Comparison of ENCODE assay signal across 26 mouse cellular contexts in genomic region chr8:56323276-56323675, GRCm38 (mm10). TPM values are rescaled to one million over a fixed set of nuclear protein-coding genes. Genes with fewer than 3 reads are reported as not detected.
DNase-seq lines count a peak whose midpoint lies in the region; ATAC-seq lines count a peak whose summit lies in the region.
"Had no signal": no experiment of that assay in that cellular context is flagged by ENCODE, and none has a peak within 500 bp of the region (broad histone marks: within the 10 kb centered on the region; RNA-seq: fewer than 3 reads in every experiment).

No protein-coding gene starts in this region.

- no peak for DNase-seq in intestine, embryonic 14.5 days (ENCODE audit: low spot score)
- no peak for DNase-seq in forebrain, embryonic 11.5 days (ENCODE audit: low spot score)
- no peak for DNase-seq in cerebellum, adult 8-10 months
- no peak for DNase-seq in T-cell, adult 2 months (ENCODE audit: low spot score)
- DNase-seq: adrenal gland, adult 2 months; adrenal gland, postnatal 10 days; adrenal gland, postnatal 25 days; B cell, adult 2 months; cerebellum, adult 11 months; cerebellum, adult 18-20 months; cerebellum, adult 9-10 months; cerebellum, postnatal 10 days; cerebellum, postnatal 25 days had no signal

- H3K4me3 ChIP-seq in intestine, embryonic 14.5 days (ENCODE audit: low read depth, low read length) = no peak overlapping the region
- no peak overlapping the region for H3K4me3 ChIP-seq in intestine, embryonic 16.5 days (ENCODE audit: low read length)
- H3K4me3 ChIP-seq in stomach, embryonic 14.5 days (ENCODE audit: low read depth, low read length) = no peak overlapping the region
- H3K4me3 ChIP-seq in stomach, embryonic 16.5 days (replicated peaks; ENCODE audit: low read length) = no peak overlapping the region
- H3K4me3 ChIP-seq in forebrain, embryonic 11.5 days (ENCODE audit: low read depth, low read length) = no peak overlapping the region
- no peak overlapping the region for H3K4me3 ChIP-seq in kidney, embryonic 14.5 days (ENCODE audit: low read length)
- H3K4me3 ChIP-seq: embryonic facial prominence, embryonic 10.5 days; embryonic facial prominence, embryonic 12.5 days; forebrain, embryonic 12.5 days had no signal

- H3K9ac ChIP-seq in intestine, embryonic 14.5 days (ENCODE audit: low read length) = no peak overlapping the region
- no peak overlapping the region for H3K9ac ChIP-seq in intestine, embryonic 16.5 days (ENCODE audit: low read depth, low read length)
- no peak overlapping the region for H3K9ac ChIP-seq in stomach, embryonic 14.5 days (replicated peaks; ENCODE audit: low read depth, low read length)
- no peak overlapping the region for H3K9ac ChIP-seq in stomach, embryonic 16.5 days (ENCODE audit: low read length)
- H3K9ac ChIP-seq in forebrain, embryonic 11.5 days (ENCODE audit: low read length) = no peak overlapping the region
- H3K9ac ChIP-seq in kidney, embryonic 14.5 days (ENCODE audit: low read depth, low read length) = no peak overlapping the region
- H3K9ac ChIP-seq: embryonic facial prominence, embryonic 12.5 days; forebrain, embryonic 12.5 days had no signal

- no peaks in the 10 kb centered on the region for H3K9me3 ChIP-seq in intestine, embryonic 14.5 days (ENCODE audit: control insufficient read depth, low read length)
- no peaks in the 10 kb centered on the region for H3K9me3 ChIP-seq in intestine, embryonic 16.5 days (ENCODE audit: control insufficient read depth, low read length)
- H3K9me3 ChIP-seq in stomach, embryonic 14.5 days (ENCODE audit: control insufficient read depth, low read depth, low read length) = no peaks in the 10 kb centered on the region
- no peaks in the 10 kb centered on the region for H3K9me3 ChIP-seq in stomach, embryonic 16.5 days (replicated peaks; ENCODE audit: control insufficient read depth, low read length)
- no peaks in the 10 kb centered on the region for H3K9me3 ChIP-seq in forebrain, embryonic 11.5 days (ENCODE audit: control insufficient read depth, low read length)
- no peaks in the 10 kb centered on the region for H3K9me3 ChIP-seq in kidney, embryonic 14.5 days (ENCODE audit: control insufficient read depth, low read length)
- H3K9me3 ChIP-seq: embryonic facial prominence, embryonic 10.5 days; embryonic facial prominence, embryonic 12.5 days; forebrain, embryonic 12.5 days; G1E had no signal

- WGBS in intestine, embryonic 14.5 days = 100% methylated on average over 1 of the region's 1 CpGs
- WGBS in intestine, embryonic 16.5 days = 60% methylated on average over 1 of the region's 1 CpGs
- WGBS in stomach, embryonic 14.5 days = 84% methylated on average over 1 of the region's 1 CpGs
- WGBS in stomach, embryonic 16.5 days = 80% methylated on average over 1 of the region's 1 CpGs
- WGBS in forebrain, embryonic 11.5 days = 87% methylated on average over 1 of the region's 1 CpGs
- 91% methylated on average over 1 of the region's 1 CpGs for WGBS in kidney, embryonic 14.5 days

- H3K4me2 ChIP-seq in intestine, embryonic 14.5 days (ENCODE audit: low read length) = no peak overlapping the region
- H3K4me2 ChIP-seq in intestine, embryonic 16.5 days (ENCODE audit: low read depth, low read length) = no peak overlapping the region
- H3K4me2 ChIP-seq in stomach, embryonic 14.5 days (replicated peaks; ENCODE audit: low read depth, low read length) = no peak overlapping the region
- H3K4me2 ChIP-seq in stomach, embryonic 16.5 days (ENCODE audit: low read depth, low read length) = no peak overlapping the region
- H3K4me2 ChIP-seq in forebrain, embryonic 11.5 days (ENCODE audit: low read depth, low read length, severe bottlenecking) = no peak overlapping the region
- no peak overlapping the region for H3K4me2 ChIP-seq in kidney, embryonic 14.5 days (replicated peaks; ENCODE audit: low read depth, low read length)
- H3K4me2 ChIP-seq: embryonic facial prominence, embryonic 12.5 days; forebrain, embryonic 12.5 days had no signal

- peak; percentile 50; the same call in 1 of the 2 replicates for ATAC-seq in intestine, embryonic 14.5 days (replicated peaks; ENCODE audit: low FRiP score, low TSS enrichment, low read depth)
- ATAC-seq in intestine, embryonic 16.5 days = peak; percentile 99
- ATAC-seq in stomach, embryonic 14.5 days (ENCODE audit: insufficient number of reproducible peaks, insufficient read depth, low FRiP score, low read depth) = 0 out of 2 replicates have a peak, but pooled peaks have one; percentile 33
- peak; percentile 85; the same call in 1 of the 2 replicates for ATAC-seq in stomach, embryonic 16.5 days (ENCODE audit: insufficient read depth, low FRiP score)
- ATAC-seq in forebrain, embryonic 11.5 days (replicated peaks; ENCODE audit: low FRiP score) = no peak
- no peak for ATAC-seq in kidney, embryonic 14.5 days (ENCODE audit: low FRiP score, low TSS enrichment)
- ATAC-seq: CD4-positive, CD25-positive, alpha-beta regulatory T cell, adult 4 months; forebrain, embryonic 14.5 days; forebrain, embryonic 16.5 days; Patski had no signal

- H3K4me1 ChIP-seq in intestine, embryonic 14.5 days (replicated peaks; ENCODE audit: control insufficient read depth, insufficient read depth, low read length) = no peaks in the 10 kb centered on the region
- H3K4me1 ChIP-seq in intestine, embryonic 16.5 days (ENCODE audit: control insufficient read depth, insufficient read depth, low read length) = no peaks in the 10 kb centered on the region
- no peaks in the 10 kb centered on the region for H3K4me1 ChIP-seq in stomach, embryonic 14.5 days (ENCODE audit: control insufficient read depth, insufficient read depth, low read length)
- H3K4me1 ChIP-seq in stomach, embryonic 16.5 days (ENCODE audit: control insufficient read depth, insufficient read depth, low read length) = no peaks in the 10 kb centered on the region
- no peaks in the 10 kb centered on the region for H3K4me1 ChIP-seq in forebrain, embryonic 11.5 days (replicated peaks; ENCODE audit: control insufficient read depth, insufficient read depth, low read length)
- no peaks in the 10 kb centered on the region for H3K4me1 ChIP-seq in kidney, embryonic 14.5 days (ENCODE audit: control insufficient read depth, insufficient read depth, low read length)
- H3K4me1 ChIP-seq: forebrain, embryonic 12.5 days had no signal

- H3K27ac ChIP-seq in intestine, embryonic 14.5 days (ENCODE audit: low read depth) = no peak overlapping the region
- no peak overlapping the region for H3K27ac ChIP-seq in intestine, embryonic 16.5 days (ENCODE audit: low read length)
- H3K27ac ChIP-seq in stomach, embryonic 14.5 days (ENCODE audit: low read length) = no peak overlapping the region
- H3K27ac ChIP-seq in stomach, embryonic 16.5 days (ENCODE audit: low read length) = no peak overlapping the region
- no peak overlapping the region for H3K27ac ChIP-seq in forebrain, embryonic 11.5 days (ENCODE audit: low read depth, low read length)
- no peak overlapping the region for H3K27ac ChIP-seq in kidney, embryonic 14.5 days (ENCODE audit: low read depth, low read length)
- H3K27ac ChIP-seq: embryonic facial prominence, embryonic 10.5 days; embryonic facial prominence, embryonic 12.5 days; forebrain, embryonic 12.5 days had no signal

- H3K36me3 ChIP-seq in intestine, embryonic 14.5 days (ENCODE audit: control insufficient read depth, insufficient read depth, low read length) = no peaks in the 10 kb centered on the region; the same call in 1 of the 2 replicates
- no peaks in the 10 kb centered on the region for H3K36me3 ChIP-seq in intestine, embryonic 16.5 days (ENCODE audit: control insufficient read depth, insufficient read depth, low read length)
- no peaks in the 10 kb centered on the region; the same call in 1 of the 2 replicates for H3K36me3 ChIP-seq in stomach, embryonic 14.5 days (ENCODE audit: control insufficient read depth, insufficient read depth, low read length)
- 0 out of 2 replicates have a peak, but pooled peaks cover 2% of the 10 kb centered on the region for H3K36me3 ChIP-seq in stomach, embryonic 16.5 days (ENCODE audit: control insufficient read depth, insufficient read depth, low read length)
- no peaks in the 10 kb centered on the region for H3K36me3 ChIP-seq in forebrain, embryonic 11.5 days (ENCODE audit: control insufficient read depth, insufficient read depth, low read length)
- H3K36me3 ChIP-seq in kidney, embryonic 14.5 days (ENCODE audit: control insufficient read depth, insufficient read depth, low read length) = no peaks in the 10 kb centered on the region
- H3K36me3 ChIP-seq: embryonic facial prominence, embryonic 10.5 days; embryonic facial prominence, embryonic 12.5 days; forebrain, embryonic 12.5 days; G1E had no signal

- H3K27me3 ChIP-seq in intestine, embryonic 14.5 days (replicated peaks; ENCODE audit: control insufficient read depth, insufficient read depth, low read length) = no peaks in the 10 kb centered on the region
- H3K27me3 ChIP-seq in intestine, embryonic 16.5 days (replicated peaks; ENCODE audit: control insufficient read depth, insufficient read depth, low read length) = no peaks in the 10 kb centered on the region
- no peaks in the 10 kb centered on the region for H3K27me3 ChIP-seq in stomach, embryonic 14.5 days (ENCODE audit: control insufficient read depth, insufficient read depth, low read length)
- H3K27me3 ChIP-seq in stomach, embryonic 16.5 days (ENCODE audit: control insufficient read depth, insufficient read depth, low read length) = no peaks in the 10 kb centered on the region
- H3K27me3 ChIP-seq in forebrain, embryonic 11.5 days (ENCODE audit: control insufficient read depth, insufficient read depth, low read length) = no peaks in the 10 kb centered on the region
- H3K27me3 ChIP-seq in kidney, embryonic 14.5 days (ENCODE audit: control insufficient read depth, insufficient read depth, low read length) = no peaks in the 10 kb centered on the region
- H3K27me3 ChIP-seq: CH12.LX; embryonic facial prominence, embryonic 12.5 days; forebrain, embryonic 12.5 days had no signal

RNA-seq across cellular contexts. Expression of gene Hpgd, which starts 28.9 kb away (rescaled TPM):
- 32.7 and 34.0 TPM in 2 replicates for polyA plus RNA-seq in intestine, embryonic 14.5 days (2014; fragmentation: Nextera tagmentation; extraction: Ambion mirVana)
- 28.3 and 28.6 TPM in 2 replicates for polyA plus RNA-seq in intestine, embryonic 16.5 days (2015; fragmentation: Nextera tagmentation; extraction: Ambion mirVana)
- polyA plus RNA-seq in stomach, embryonic 14.5 days (2014; fragmentation: Nextera tagmentation; extraction: Ambion mirVana) = 57.4 and 62.8 TPM in 2 replicates
- polyA plus RNA-seq in stomach, embryonic 16.5 days (2015; fragmentation: Nextera tagmentation; extraction: Ambion mirVana) = 85.5 and 91.9 TPM in 2 replicates
- 8.4 and 10.4 TPM in 2 replicates for polyA plus RNA-seq in forebrain, embryonic 11.5 days (2014; fragmentation: Nextera tagmentation; extraction: Ambion mirVana)
- 17.6 and 21.9 TPM in 2 replicates for polyA plus RNA-seq in kidney, embryonic 14.5 days (2014; fragmentation: Nextera tagmentation; extraction: Ambion mirVana)
- polyA plus RNA-seq: G1E had no signal

Comparison
In these comparisons a context has a peak if more than half of its experiments do, and no peak if none do; other contexts are left out.
1. ATAC-seq: peak in intestine, embryonic 14.5 days (single experiment), intestine, embryonic 16.5 days (single experiment), stomach, embryonic 14.5 days (single experiment) and stomach, embryonic 16.5 days (single experiment); none in forebrain, embryonic 11.5 days (single experiment) and kidney, embryonic 14.5 days (single experiment).